Mouse (Mus musculus) cortical plate, adult 2 months (tissue): ENCODE results near the gene Vasn.

Source experiments
- CTCF ChIP-seq: fragments of 200-500 bp; IDR thresholded peaks from 2 replicates; pipeline ENCODE4 v1.5.1; 2011; ENCODE audit warnings: mild to moderate bottlenecking, control low read depth, low read length; ENCODE audit not compliant: insufficient read depth; ENCODE audit errors: extremely low read depth
- POLR2A ChIP-seq: fragments of 200-500 bp; IDR thresholded peaks from 2 replicates; pipeline ENCODE4 v1.6.1; 2011; ENCODE audit warnings: mild to moderate bottlenecking, low read length, control low read depth; ENCODE audit not compliant: insufficient read depth; ENCODE audit errors: extremely low read depth

DNA sequence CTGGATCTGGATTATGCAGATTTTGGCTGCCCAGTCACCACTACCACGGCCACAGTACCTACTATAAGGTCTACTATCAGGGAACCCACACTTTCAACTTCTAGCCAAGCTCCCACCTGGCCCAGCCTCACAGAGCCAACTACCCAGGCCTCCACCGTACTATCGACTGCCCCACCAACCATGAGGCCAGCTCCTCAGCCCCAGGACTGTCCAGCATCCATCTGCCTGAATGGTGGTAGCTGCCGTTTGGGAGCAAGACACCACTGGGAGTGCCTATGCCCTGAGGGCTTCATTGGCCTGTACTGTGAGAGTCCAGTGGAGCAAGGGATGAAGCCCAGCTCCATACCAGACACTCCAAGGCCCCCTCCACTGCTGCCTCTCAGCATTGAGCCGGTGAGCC, 9.5 kb downstream of the Vasn start:
- TF ChIP-seq CTCF (no peak), POLR2A (no peak)
